Mouse (Mus musculus) spleen, adult 2 months (tissue): ENCODE results near the gene Arid3b.
"Not testable (repeated sequence)": the region's sequence is repeated elsewhere in the genome, so short reads cannot be mapped to it uniquely, and the experiment has no call there.

Experiments used
- CTCF ChIP-seq: fragments of 200-500 bp; IDR thresholded peaks from 2 replicates; pipeline ENCODE4 v1.5.1; 2011; ENCODE audit warnings: mild to moderate bottlenecking, inconsistent platforms; ENCODE audit not compliant: insufficient read depth, insufficient read length, insufficient replicate concordance; ENCODE audit errors: extremely low read depth
- POLR2A ChIP-seq: fragments of 200-500 bp; IDR thresholded peaks from 2 replicates; pipeline ENCODE4 v1.6.1; 2011; ENCODE audit warnings: low read depth, low read length, inconsistent platforms

DNA sequence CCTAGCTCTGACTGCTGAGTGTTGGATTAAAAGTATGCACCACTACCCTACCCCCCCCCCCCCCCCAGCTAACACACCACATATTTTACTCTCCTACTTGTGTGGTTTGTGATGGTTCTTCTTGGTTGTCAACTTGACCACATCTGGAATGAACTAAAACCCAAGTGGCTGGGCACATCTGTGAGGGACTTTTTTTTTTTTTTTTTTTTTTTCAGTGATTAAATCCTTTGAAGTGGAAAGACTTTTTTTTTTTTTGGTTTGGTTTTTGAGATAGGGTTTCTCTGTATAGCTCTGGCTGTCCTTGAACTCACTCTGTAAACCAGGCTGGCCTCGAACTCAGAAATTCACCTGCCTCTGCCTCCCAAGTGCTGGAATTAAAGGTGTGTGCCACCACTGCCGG, 45.2 kb upstream of the Arid3b start:
- not testable (repeated sequence) for TF ChIP-seq POLR2A, CTCF
